Mouse (Mus musculus) stomach, postnatal 0 days (tissue): ENCODE results near the gene Slc9a9.

Experiments used
- CTCF ChIP-seq: IDR thresholded peaks from 2 replicates; pipeline ENCODE4 v1.5.1; 2016; ENCODE audit warnings: antibody characterized with exemption, low read depth, mild to moderate bottlenecking, moderate library complexity
- EP300 ChIP-seq: optimal IDR thresholded peaks from 2 replicates; pipeline ENCODE3; 2016; ENCODE audit warnings: antibody characterized with exemption

GRCm38 (mm10) chr9:95191442-95191841 is 521.7 kb downstream of the Slc9a9 start:
- TF ChIP-seq CTCF (no peak), EP300 (no peak)
